Mouse (Mus musculus): Measurements from ENCODE around the gene BC035044.
"Not testable (repeated sequence)": the region's sequence is repeated elsewhere in the genome, so short reads cannot be mapped to it uniquely, and the experiment has no call there.

The BC035044 gene

GRCm38 (mm10) chr6:128829837-128830236 lies 61.1 kb downstream of the BC035044 start:
- no peak for DNase-seq

GRCm38 (mm10) chr6:128826781-128827180 lies 64.1 kb downstream of the BC035044 start:
- no peak for DNase-seq

GRCm38 (mm10) chr6:128826132-128826531 lies 64.8 kb downstream of the BC035044 start, which contains the start of the genes Gm44511 and Klrb1b:
TSS of gene Gm44511 (minus strand) at chr6:128826315.
TSS of gene Klrb1b (minus strand) at chr6:128826331.
- no peak for DNase-seq

GRCm38 (mm10) chr6:128818083-128818802 lies 72.7 kb downstream of the BC035044 start:
- DNase-seq: no peak

GRCm38 (mm10) chr6:128808532-128808931 lies 82.4 kb downstream of the BC035044 start:
- DNase-seq: peak; percentile 39 to 58

GRCm38 (mm10) chr6:128807021-128807420 lies 83.9 kb downstream of the BC035044 start:
- peak; percentile 23 to 25 for DNase-seq

GRCm38 (mm10) chr6:128804823-128805640 lies 85.9 kb downstream of the BC035044 start:
- peak; percentile 79 to 87 for DNase-seq

GRCm38 (mm10) chr6:128802999-128803857 lies 87.7 kb downstream of the BC035044 start:
- DNase-seq: peak; percentile 96 to 98

GRCm38 (mm10) chr6:128802557-128802956 lies 88.4 kb downstream of the BC035044 start:
- DNase-seq: peak; percentile 7 to 10

GRCm38 (mm10) chr6:128800696-128801095 lies 90.2 kb downstream of the BC035044 start:
- not testable (repeated sequence) for DNase-seq

- DNase-seq: no peak
Measured at GRCm38 (mm10) chr6:128799896-128800270, 91.0 kb downstream of the BC035044 start.

GRCm38 (mm10) chr6:128799144-128799895 lies 91.6 kb downstream of the BC035044 start:
- DNase-seq: peak; percentile 85 to 86

All from kidney, postnatal 36 days (tissue).